Mouse (Mus musculus) heart, embryonic 13.5 days (tissue): ENCODE results near the gene Znrf1. TPM values are rescaled to one million over a fixed set of nuclear protein-coding genes. Genes with fewer than 3 reads are reported as not detected.

Experiments used
- ATAC-seq: fragments of 200-750 bp; cut with Nextera tagmentation; 2 replicates; pipeline ENCODE4 v1.8.0; 2017; ENCODE audit warnings: moderate TSS enrichment; ENCODE audit not compliant: insufficient number of reproducible peaks, low FRiP score, low TSS enrichment; ENCODE audit errors: extremely low read depth
- H3K27ac ChIP-seq: fragments of 300-500 bp; sonication (generic); replicated peaks from 2 replicates; pipeline ENCODE4 v1.5.1; 2015; ENCODE audit warnings: moderate library complexity, mild to moderate bottlenecking, inconsistent platforms
- H3K27me3 ChIP-seq: fragments of 300-500 bp; sonication (generic); replicated peaks from 2 replicates; pipeline ENCODE4 v1.6.1; 2015; ENCODE audit warnings: mild to moderate bottlenecking, inconsistent platforms
- H3K36me3 ChIP-seq: fragments of 300-500 bp; sonication (generic); 2 replicates; pipeline ENCODE4 v1.6.1; 2015; ENCODE audit warnings: mild to moderate bottlenecking, inconsistent platforms
- H3K4me1 ChIP-seq: fragments of 300-500 bp; sonication (generic); 2 replicates; pipeline ENCODE4 v1.6.1; 2015; ENCODE audit warnings: inconsistent platforms
- H3K4me2 ChIP-seq: fragments of 300-500 bp; sonication (generic); 2 replicates; pipeline ENCODE4 v1.6.1; 2015; ENCODE audit warnings: inconsistent platforms, mild to moderate bottlenecking, moderate library complexity
- H3K4me3 ChIP-seq: fragments of 300-500 bp; sonication (generic); 2 replicates; pipeline ENCODE4 v1.5.1; 2015; ENCODE audit warnings: moderate library complexity, mild to moderate bottlenecking, inconsistent platforms
- H3K9ac ChIP-seq: fragments of 300-500 bp; sonication (generic); 2 replicates; pipeline ENCODE4 v1.6.1; 2015; ENCODE audit warnings: inconsistent platforms, mild to moderate bottlenecking, moderate library complexity
- H3K9me3 ChIP-seq: fragments of 300-500 bp; sonication (generic); 2 replicates; pipeline ENCODE4 v1.6.1; 2016; ENCODE audit warnings: inconsistent platforms
- WGBS: fragments of 180-500 bp; shearing (Covaris S2); methylation state at CpG from one replicate; pipeline ENCODE4 v1.1.7; 2015; ENCODE audit warnings: mixed read lengths; 5-methylcytosine and 5-hydroxymethylcytosine counted together
- polyA plus RNA-seq: library from polyadenylated mRNA; unstranded; fragments of >200 nt; fragmentation: Nextera tagmentation; extraction: Ambion mirVana; gene quantifications from 2 replicates; pipeline ENCODE4 v1.2.1, GENCODE M21; 2015

The Znrf1 gene
- polyA plus RNA-seq, 1 experiment from 2014 or later: 20.1 TPM

- ATAC-seq: no peak
Observed at GRCm38 (mm10) chr8:111599707-111600444, 64.0 kb downstream of the Znrf1 start.

DNA sequence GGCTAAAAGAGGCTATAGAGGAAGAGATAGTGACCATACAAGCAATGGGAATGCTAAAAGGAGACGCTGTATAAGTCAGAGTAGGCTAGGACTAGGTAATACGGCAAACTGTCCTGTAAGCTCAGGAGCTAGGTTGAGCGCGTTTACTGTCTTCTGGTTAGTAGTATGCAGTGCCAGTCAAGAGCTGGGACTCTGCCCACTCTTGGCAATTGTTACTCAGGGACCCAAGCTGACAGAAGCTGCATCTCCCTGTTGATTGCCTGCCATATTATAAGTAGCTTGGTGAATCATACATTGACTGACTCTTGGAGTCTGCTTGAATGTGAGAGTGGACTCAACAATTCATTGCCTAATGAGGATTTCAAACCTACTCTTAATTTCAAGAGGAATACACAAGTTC lies 66.2 kb downstream of the Znrf1 start:
- Histone ChIP-seq H3K4me2 (no peak overlapping the region), H3K36me3 (peaks cover 9% of the 10 kb centered on the region), H3K27ac (no peak overlapping the region), H3K4me1 (peaks cover 32% of the 10 kb centered on the region), H3K9ac (no peak overlapping the region), H3K4me3 (no peak overlapping the region), H3K9me3 (no peaks in the 10 kb centered on the region), H3K27me3 (no peaks in the 10 kb centered on the region)
- WGBS: 88% methylated on average over 4 of the region's 4 CpGs
- ATAC-seq: no peak

More at GRCm38 (mm10) chr8:111599707-111600444, 64.0 kb downstream of the Znrf1 start:
- Histone ChIP-seq H3K4me3 (no peak overlapping the region), H3K9me3 (no peaks in the 10 kb centered on the region), H3K4me2 (no peak overlapping the region), H3K9ac (no peak overlapping the region), H3K27ac (no peak overlapping the region), H3K36me3 (peaks cover 9% of the 10 kb centered on the region), H3K27me3 (no peaks in the 10 kb centered on the region), H3K4me1 (peaks cover 44% of the 10 kb centered on the region)
- 72% methylated on average over 9 of the region's 9 CpGs for WGBS

DNA sequence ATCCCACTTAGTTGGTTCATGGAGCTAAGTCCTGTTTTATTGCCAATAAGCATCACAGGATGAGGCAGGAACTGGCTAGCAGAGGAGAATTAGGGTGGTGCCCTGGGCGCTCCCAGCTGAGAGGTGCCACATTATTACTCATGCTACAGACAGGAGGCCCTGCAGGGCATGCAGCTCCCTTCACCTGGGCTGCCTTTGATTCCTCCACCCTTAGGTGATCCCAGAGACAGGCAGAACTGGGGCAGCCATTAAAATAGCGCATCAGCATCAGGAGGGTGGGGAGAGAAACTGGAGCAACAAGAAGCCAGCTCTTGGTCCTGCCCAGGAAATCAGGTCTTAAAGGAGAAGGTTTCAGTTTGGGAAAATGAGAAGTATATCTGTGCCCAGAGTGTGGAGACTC lies 69.1 kb downstream of the Znrf1 start:
- Histone ChIP-seq H3K36me3 (peaks cover 9% of the 10 kb centered on the region), H3K27ac (no peak overlapping the region), H3K9me3 (no peaks in the 10 kb centered on the region), H3K27me3 (no peaks in the 10 kb centered on the region), H3K4me2 (no peak overlapping the region), H3K4me1 (peaks cover 17% of the 10 kb centered on the region), H3K9ac (no peak overlapping the region), H3K4me3 (no peak overlapping the region)
- WGBS: 91% methylated on average over 2 of the region's 2 CpGs
- no peak for ATAC-seq

GRCm38 (mm10) chr8:111606961-111607360 lies 71.1 kb downstream of the Znrf1 start:
- H3K27me3 ChIP-seq: no peaks in the 10 kb centered on the region
- no peak overlapping the region for H3K4me2 ChIP-seq
- H3K4me3 ChIP-seq: no peak overlapping the region
- H3K27ac ChIP-seq: no peak overlapping the region
- no peaks in the 10 kb centered on the region for H3K9me3 ChIP-seq
- ATAC-seq: no peak
- H3K4me1 ChIP-seq: peaks cover 13% of the 10 kb centered on the region; the same call in 1 of the 2 replicates
- H3K9ac ChIP-seq: no peak overlapping the region
- WGBS: 81% methylated on average over 9 of the region's 9 CpGs
- peaks cover 18% of the 10 kb centered on the region for H3K36me3 ChIP-seq

DNA sequence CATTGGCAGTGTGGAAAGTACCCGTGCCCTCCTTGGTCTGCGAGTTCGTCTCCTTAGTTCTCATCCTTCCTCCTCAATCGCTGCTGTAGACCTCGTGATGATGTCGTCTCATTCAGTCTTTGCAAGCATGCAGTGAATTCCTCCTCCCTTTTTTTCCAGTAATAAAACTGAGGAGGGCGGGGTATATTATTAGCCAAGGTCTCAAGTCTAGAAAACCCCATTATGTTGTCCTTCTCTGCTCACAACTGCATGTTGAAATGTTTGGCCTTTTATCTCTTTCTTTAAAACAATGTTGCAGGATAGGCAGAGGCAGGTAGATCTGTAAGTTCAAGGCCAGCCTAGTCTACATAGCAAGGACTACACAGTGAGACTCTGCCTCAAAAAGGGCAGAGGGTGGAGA lies 71.5 kb downstream of the Znrf1 start:
- H3K4me1 ChIP-seq: peaks cover 13% of the 10 kb centered on the region; the same call in 1 of the 2 replicates
- no peak overlapping the region for H3K4me2 ChIP-seq
- no peaks in the 10 kb centered on the region for H3K9me3 ChIP-seq
- peaks cover 22% of the 10 kb centered on the region for H3K36me3 ChIP-seq
- no peaks in the 10 kb centered on the region for H3K27me3 ChIP-seq
- WGBS: 89% methylated on average over 7 of the region's 7 CpGs
- no peak overlapping the region for H3K9ac ChIP-seq
- no peak overlapping the region for H3K27ac ChIP-seq
- no peak for ATAC-seq
- no peak overlapping the region for H3K4me3 ChIP-seq

DNA sequence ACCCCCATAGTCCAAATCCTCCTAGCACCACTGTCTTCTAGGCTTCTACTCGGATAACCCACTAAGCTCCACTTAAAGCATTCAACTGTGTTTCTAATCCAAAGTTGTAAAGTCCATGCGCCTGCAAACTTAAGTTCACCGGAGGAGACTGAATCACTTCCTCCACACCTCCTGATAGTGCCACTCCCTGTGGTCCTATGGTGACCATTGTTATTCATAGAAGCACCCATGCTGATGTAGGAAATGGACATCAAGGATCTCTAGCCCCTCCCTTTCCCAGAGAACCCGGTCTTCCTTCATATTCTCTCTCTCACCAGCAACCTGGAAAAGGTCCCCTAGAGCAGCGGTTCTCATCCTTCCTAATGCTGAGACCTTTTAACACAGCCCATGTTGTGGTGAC lies 77.3 kb downstream of the Znrf1 start:
- no peak for ATAC-seq
- 74% methylated on average over 5 of the region's 5 CpGs for WGBS

GRCm38 (mm10) chr8:111614786-111615701 lies 79.1 kb downstream of the Znrf1 start:
- Histone ChIP-seq H3K4me2 (no peak overlapping the region), H3K36me3 (peaks cover 35% of the 10 kb centered on the region), H3K9ac (no peak overlapping the region), H3K4me1 (peaks cover 27% of the 10 kb centered on the region), H3K27me3 (no peaks in the 10 kb centered on the region), H3K9me3 (no peaks in the 10 kb centered on the region), H3K4me3 (no peak overlapping the region), H3K27ac (no peak overlapping the region)
- whole genome bisulfite sequencing: 86% methylated on average over 6 of the region's 6 CpGs
- no peak for ATAC-seq

More for the DNA sequence above, 77.3 kb downstream of the Znrf1 start:
- Histone ChIP-seq H3K9ac (no peak overlapping the region), H3K4me1 (peaks cover 10% of the 10 kb centered on the region), H3K4me2 (no peak overlapping the region), H3K4me3 (no peak overlapping the region), H3K27me3 (no peaks in the 10 kb centered on the region), H3K36me3 (peaks cover 24% of the 10 kb centered on the region), H3K9me3 (no peaks in the 10 kb centered on the region), H3K27ac (no peak overlapping the region)

DNA sequence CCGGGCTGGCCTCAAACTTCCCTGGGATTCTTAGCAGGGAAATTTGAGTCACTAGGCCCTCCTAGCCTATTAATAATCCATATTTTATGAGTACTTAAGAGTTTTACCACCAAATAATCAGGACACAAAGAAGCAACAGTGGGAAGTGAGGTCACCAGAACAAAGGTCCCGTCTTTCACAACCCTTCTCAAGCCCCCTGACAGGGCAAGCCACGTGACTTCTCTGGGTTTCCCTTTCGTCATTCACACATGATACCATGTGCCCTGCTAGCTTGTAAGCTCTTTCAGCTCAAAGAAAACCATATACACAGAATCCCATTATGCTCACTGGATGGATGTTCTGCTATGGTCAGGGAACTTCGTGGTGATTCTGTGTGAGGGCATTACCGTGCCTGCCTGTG lies 81.9 kb downstream of the Znrf1 start:
- Histone ChIP-seq H3K4me1 (peaks cover 36% of the 10 kb centered on the region), H3K27ac (no peak overlapping the region), H3K4me2 (no peak overlapping the region), H3K9ac (no peak overlapping the region), H3K9me3 (no peaks in the 10 kb centered on the region), H3K4me3 (no peak overlapping the region), H3K27me3 (no peaks in the 10 kb centered on the region), H3K36me3 (peaks cover 38% of the 10 kb centered on the region)
- ATAC-seq: no peak
- 55% methylated on average over 6 of the region's 6 CpGs for WGBS

DNA sequence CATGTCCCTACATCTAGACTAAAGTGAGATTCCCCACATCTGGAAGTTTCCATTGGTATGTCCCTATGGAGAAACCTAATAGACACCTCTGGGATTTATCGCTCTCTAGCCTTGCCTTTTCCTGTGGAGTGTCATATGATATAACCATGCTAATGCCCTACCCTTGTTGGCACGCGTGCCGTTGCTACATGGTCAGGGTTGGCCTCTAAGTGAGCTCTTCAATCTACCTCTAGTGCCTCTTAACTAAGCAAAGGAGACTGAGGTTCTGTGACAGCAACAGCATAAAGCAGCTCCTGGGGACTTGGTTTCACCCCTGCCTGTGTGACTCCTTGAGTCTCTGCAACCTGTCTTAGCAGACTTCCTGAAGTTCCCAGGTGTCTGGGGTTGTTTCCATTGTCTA lies 82.4 kb downstream of the Znrf1 start:
- H3K36me3 ChIP-seq: peaks cover 43% of the 10 kb centered on the region
- peaks cover 36% of the 10 kb centered on the region for H3K4me1 ChIP-seq
- no peak overlapping the region for H3K9ac ChIP-seq
- H3K27me3 ChIP-seq: no peaks in the 10 kb centered on the region
- H3K27ac ChIP-seq: no peak overlapping the region
- no peak for ATAC-seq
- WGBS: 82% methylated on average over 4 of the region's 4 CpGs
- no peak overlapping the region for H3K4me2 ChIP-seq
- no peak overlapping the region for H3K4me3 ChIP-seq
- H3K9me3 ChIP-seq: no peaks in the 10 kb centered on the region

DNA sequence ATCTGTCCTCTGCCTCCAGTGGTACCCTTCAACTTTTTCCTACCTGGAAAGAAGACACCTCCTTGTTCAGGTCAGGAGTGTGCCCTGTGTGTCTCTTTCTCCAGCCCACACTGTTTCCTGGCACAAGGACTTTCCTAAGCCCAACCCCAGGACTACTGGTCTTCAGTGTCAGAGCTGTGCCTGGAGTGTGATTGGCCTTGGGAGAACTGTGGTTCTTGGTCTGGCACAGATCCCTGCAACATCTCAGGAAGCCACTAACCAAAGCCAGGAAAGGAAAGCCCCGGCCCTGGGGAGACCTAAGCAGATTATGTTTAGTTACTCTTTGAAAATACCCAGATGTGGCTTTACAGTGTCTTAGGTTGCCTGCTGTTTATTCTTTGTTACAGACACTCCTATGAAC lies 84.0 kb downstream of the Znrf1 start:
- H3K4me2 ChIP-seq: no peak overlapping the region
- peaks cover 42% of the 10 kb centered on the region for H3K36me3 ChIP-seq
- H3K4me3 ChIP-seq: no peak overlapping the region
- peak overlapping the region; percentile 13 for H3K27ac ChIP-seq
- WGBS: 36% methylated on average over 1 of the region's 1 CpGs
- no peaks in the 10 kb centered on the region for H3K9me3 ChIP-seq
- no peaks in the 10 kb centered on the region for H3K27me3 ChIP-seq
- no peak overlapping the region for H3K9ac ChIP-seq
- peaks cover 50% of the 10 kb centered on the region for H3K4me1 ChIP-seq
- no peak for ATAC-seq

DNA sequence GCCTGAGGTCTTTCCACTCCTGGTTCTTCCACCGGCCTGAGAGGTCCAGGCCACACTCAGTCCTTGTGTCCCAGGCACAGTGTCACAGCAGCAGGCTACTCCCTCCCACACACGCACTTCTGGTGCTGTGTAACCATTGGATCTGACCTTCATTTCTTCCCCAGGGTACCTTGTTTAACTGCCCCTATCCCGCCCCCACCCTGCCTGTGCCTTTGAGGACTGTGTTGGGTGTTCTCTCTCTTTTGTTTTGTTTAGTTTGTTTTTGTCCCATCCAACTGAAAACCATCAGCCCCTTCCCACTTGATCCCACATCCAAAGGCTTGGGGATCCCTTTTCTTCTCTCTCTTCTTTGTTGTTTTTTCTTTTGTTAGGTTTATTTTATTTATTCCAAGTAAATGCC lies 86.2 kb downstream of the Znrf1 start:
- Histone ChIP-seq H3K4me3 (no peak overlapping the region), H3K4me1 (peaks cover 57% of the 10 kb centered on the region), H3K4me2 (no peak overlapping the region), H3K36me3 (peaks cover 39% of the 10 kb centered on the region), H3K9me3 (no peaks in the 10 kb centered on the region), H3K27me3 (no peaks in the 10 kb centered on the region), H3K9ac (no peak overlapping the region), H3K27ac (no peak overlapping the region)
- ATAC-seq: no peak
- WGBS: 77% methylated on average over 3 of the region's 3 CpGs
